Mouse (Mus musculus) heart, adult 11 months (tissue): ENCODE results near the gene Plk3.

ENCODE experiments used
- DNase-seq: peaks from one replicate; pipeline ENCODE4 v3.0.0; 2022

The Plk3 gene

DNA sequence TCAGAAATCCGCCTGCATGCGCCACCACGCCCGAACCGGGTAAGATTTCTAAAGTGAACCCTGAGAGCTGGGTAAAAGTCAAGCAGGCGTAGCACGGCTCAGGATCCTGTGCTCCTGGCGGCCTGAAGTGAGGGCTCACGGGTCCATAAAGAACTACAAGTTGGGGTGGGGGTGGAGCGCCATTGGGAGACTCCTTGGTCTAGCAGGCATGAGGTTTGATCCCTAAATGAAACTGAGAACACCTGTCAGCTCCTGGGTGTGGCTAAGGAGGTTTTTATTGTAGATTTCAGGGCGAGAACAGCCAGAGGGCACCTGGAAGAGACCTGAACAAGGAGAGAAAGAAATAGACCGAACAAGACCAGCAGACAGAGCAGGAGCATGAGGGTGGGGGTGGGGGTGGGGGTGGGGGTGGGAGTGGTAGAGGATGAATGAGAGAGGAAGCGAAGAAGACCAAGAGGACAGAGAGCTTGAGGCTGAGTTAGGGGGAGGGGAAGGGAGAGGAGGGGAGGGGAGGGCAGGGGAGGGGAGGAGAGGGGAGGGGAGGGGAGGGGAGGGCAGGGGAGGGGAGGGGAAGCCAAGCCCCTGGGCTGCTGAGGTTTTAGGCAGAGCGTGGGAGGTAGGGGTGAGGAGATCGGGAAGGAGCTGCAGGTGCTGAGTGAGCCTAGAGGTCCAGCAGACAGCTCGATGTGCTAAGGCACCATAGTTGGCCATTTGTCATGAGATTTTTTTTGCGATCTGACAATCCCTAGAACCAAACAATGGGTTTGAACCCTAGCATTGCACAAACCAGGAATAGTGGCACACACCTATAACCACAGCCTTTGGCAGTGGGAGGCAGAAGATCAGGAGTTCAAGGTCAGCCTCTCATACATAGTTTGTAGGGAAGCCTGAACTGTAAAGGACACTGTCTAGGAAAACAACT lies 4.8 kb upstream of the Plk3 start:
- DNase-seq, result no peak

DNA sequence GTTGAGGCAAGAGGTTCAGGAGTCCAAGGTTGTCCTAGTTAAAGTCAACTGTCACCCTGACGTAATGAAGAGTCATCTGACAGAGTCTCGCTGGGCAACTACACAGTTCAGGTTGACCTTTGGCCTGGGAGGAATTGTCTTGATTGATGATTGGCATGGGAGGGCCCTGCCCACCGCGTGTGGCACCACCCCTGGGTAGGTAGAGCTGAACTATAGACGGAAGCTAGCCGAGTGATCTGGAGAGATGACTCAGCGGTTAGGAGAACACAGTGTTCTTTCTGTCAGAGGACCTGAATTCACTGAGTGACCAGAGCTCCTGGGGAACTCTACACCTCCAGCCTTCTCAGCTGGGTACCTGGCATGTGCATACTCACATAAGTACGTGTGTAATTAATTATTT lies 2.3 kb upstream of the Plk3 start:
- no peak for DNase-seq

DNA sequence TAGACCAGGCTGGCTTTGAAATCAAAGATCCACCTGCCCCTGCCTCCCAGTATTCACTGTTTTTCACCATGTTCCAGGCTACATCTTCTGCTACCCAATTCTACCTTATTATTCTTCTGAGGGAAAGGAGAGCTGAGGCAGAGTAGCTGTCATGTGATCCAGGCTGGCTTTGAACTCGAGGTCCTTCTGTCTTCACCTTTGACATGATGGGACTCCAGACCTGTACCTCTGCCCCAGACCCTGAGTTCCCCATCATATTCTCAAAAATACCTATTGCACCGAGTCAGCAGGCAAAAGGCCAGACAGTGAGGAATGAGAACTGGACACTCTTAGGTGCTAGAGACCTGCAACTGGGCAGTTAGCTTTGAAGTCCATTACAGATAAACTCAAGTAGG lies 835 bp upstream of the Plk3 start:
- no peak for DNase-seq

DNA sequence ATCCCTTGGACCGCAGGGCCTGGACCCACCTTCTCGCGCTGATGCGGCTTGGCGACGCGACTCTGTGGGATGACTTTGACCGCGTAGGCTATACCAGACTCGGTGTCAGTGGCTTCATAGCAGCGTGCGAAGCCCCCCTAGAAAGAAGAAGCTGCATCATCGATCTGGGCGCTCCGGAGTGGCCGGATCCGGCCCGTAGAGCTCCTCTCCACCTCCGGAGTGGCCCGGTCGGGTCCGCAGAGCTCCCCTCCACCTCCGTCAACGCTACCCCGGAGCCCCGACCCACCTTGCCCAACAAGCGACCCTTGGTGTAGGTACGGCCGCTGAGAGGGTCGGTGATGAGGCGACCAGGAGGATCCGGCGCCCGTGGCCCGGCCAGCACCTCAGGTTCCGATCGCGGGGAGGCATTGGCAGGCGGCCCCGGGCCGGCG lies 382 bp downstream of the Plk3 start:
- no peak for DNase-seq

DNA sequence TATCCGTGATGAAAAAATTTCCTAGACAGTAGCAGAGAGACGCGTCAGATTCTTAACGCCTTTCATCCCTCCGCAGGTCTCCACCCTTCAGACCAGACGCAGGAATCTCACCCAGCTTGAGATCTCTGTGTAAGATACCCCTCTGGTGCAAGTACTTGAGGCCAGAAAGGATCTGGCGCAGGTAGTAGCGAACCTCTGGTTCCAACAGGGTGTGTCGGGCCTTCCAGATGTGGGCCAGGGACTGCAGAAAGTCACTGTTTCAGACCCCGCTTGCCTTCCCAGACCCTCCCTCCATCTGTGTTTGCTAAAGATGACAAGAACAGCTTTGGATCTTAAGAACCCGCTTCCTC lies 994 bp downstream of the Plk3 start:
- peak; percentile 93 for DNase-seq

DNA sequence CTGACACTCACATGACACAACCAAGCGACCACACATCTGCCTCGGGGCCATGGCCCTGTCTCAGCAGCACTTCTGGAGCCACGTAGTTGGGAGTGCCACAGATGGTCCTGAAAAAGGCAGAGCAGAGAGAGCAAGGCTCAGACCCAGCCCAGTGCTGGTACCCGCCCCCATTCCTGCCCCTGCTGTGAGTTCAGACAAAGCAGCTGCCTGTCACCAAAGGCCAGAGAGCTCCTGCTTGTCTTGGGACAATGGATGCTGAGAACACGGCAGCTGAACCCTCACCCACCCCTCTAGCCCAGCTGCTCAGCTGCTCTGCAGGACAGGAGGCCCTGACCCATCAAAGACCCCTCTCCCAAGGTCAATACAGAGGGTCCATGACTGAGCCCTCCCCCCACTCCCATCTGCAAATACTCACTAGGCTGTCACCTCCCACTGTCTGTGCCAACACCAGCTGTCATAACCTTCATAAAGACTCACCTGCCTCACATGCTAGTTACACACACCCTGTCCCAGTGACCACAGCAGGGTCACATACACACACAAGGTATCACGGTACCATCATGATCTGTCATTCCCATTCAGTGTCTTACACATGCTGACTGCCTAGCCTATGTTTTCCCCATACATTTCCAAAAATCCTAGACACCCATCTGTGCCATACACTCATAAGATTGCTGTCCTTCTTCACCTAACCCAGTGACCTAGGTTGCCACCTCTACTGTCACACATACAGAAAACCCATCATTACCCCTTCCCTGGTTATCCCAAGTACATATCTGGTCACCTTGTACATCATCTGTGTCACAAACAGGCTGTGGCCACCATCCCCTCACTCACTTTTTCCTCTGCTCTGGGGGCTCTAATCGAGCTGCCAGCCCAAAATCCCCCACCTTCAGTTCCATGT lies 1.6 kb downstream of the Plk3 start:
- DNase-seq, result peak; percentile 93

DNA sequence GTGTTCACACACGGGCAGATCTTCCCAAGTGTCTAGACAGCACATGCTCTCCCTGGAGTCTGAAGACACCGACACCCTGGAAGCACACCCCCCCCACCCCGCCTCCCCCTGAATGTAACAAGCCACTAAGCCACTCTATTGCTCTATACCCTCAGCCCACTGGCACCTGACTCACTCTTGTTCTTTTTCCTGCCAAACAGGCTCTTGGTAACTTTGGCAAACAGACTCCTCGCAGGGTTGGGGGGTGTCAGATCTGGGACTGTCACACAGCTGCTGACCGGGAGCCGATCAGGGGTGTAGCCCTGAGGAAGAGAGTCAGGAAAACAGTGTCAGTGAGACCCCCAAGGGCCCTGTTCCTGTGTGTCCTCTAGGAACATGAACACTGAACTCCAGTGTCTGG lies 2.6 kb downstream of the Plk3 start:
- no peak for DNase-seq

DNA sequence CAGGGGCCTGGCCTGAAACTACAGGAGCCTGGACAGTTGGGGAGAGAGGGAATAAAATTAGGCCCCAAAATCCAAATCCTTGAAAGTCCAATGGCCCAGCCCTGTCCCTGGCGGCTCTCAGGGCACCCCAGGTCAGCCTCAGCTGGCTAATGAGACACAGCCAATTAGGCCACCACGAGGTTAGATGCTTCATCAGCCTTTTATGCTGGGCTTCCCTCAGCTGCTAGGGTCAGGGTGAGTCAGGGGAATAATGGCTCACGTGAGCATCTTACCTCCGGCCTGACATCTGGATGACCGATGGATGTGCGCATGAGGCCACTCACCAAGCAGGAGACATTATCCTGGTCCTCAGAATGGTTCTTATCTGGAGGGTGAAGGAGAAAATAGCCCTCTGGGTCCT lies 3.0 kb downstream of the Plk3 start:
- DNase-seq, result no peak

DNA sequence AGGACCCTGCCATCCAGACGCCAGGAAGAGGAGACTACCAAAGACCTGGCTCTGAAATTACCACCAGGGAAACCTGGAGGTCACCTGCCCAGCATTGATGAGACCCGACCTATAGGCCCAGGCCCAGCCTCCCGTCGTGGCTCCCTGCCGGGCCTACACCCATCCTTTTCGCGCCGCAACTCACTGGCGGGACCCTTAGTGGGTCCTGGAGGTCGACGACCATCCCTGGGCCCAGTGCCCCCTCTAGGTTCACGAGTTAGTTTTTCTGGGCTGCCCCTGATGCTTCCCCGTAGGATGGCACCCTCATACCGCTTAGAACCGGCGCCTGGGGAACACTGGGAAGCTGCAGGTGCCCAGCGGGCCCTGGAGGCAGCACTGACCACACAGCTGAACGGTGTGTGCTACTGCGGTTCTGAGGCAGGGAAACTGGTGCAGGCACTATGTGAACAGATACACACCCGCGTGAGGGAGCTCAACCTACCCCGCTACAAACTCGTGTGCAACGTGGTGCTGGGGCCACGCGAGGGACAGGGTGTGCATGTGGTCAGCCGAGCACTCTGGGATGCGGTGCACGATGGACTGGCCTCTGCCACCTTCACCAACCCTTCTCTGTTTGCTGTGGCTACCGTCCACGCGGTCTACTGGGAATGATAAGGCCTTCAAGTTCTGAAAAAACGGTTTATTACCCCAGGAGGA lies 5.6 kb downstream of the Plk3 start:
- peak; percentile 94 for DNase-seq

DNA sequence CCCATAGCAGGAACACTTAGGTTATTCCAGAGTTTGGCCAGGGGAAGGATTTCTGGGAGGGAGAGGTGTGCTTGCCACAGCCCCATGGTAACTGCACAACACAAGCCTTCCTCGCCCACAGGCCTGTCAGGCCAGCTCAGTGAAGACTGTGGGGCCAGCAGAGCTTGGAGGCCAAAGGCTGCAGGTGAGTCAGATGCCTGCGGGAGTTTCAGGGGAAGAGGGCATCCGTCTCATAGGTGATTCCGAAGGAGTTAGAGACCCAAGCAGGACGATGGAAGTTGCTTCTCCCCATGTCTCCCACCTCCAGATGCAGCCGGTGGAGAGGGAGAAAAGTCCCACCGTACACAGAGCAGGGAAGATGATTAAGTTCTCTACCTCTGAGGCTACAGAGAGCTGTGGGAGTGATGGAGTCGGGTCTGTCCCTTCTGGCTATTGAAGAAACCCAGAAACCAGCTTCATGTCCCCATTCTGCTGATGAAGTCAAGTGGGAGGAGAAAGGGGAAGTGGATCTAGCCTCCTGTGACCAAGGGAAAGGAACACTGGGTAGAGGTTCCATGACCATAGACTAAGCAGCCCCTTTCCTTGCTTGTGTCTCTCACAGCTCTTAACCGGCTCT lies 7.0 kb downstream of the Plk3 start, which contains the start of gene Tctex1d4:
Tctex1d4 (plus strand) TSS at position 120 of the 616 bp plus-strand sequence.
- peak; percentile 95 for DNase-seq

DNA sequence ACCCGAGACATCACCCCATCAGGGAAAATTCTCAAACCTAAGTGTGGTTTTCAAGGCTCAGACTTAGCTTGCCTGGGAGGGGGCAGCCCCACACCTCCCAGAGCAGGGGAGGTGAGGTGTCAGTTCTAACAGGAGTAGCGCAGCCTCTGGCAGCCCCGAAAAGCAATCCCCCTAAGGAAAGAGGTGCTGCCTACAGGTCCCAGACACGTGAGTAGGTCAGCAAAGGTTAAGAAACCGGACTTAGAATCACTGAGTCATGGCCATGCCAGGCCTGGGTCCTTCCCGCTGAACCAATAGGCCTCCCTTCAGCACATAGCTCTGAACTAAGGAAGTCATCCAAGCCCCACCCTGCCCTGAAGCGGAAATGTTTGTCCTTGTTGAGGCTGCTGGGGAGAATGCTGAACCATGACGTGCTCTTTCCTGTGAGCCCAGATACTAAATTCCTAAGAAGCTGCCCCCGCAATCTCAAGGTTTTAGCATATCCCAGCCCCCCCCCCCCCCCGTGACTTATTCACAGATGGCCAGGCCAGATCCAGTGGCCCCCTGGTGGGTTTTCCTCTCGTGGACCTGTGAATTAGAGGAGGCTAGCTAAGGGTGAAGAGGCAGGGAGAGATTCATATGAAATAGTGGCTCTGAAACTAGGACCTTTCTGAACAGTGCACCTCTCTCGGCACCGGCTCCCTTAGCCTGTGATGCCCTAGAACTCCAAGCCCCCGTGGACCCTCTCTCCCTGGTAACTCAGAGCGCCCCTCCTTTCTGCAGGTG lies 7.7 kb downstream of the Plk3 start:
- DNase-seq, result peak; percentile 100

DNA sequence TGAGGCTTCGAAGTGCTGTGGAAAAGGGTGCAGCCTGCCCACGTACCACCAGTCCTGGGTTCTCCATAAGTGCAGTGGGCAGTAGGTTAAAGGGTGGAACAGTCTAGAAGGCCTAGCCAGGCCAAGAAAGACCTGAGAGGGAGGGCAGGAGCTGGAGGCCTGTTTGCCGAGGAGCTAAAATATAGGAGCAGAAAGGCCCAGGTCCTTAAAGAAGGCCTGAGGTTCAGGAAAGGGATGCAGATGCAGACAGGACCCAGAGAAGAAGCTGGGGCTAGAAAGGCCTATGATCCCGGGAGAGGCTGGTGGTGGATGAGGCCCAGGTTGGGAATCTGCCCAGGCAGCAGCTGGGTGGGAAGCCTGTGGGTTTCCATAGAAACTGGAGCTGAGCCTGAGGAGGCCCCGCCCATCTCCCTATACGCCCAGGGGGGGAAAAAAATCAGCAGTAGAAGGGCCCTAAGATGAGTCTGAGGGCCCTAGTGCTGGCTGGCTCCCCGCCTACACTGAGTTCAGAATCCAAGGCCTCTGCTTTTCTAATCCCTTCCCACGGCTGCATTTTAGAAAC lies 8.3 kb downstream of the Plk3 start, which contains the start of gene Btbd19:
Btbd19 (minus strand) TSS at position 378 of the 562 bp plus-strand sequence.
- peak; percentile 99 for DNase-seq

DNA sequence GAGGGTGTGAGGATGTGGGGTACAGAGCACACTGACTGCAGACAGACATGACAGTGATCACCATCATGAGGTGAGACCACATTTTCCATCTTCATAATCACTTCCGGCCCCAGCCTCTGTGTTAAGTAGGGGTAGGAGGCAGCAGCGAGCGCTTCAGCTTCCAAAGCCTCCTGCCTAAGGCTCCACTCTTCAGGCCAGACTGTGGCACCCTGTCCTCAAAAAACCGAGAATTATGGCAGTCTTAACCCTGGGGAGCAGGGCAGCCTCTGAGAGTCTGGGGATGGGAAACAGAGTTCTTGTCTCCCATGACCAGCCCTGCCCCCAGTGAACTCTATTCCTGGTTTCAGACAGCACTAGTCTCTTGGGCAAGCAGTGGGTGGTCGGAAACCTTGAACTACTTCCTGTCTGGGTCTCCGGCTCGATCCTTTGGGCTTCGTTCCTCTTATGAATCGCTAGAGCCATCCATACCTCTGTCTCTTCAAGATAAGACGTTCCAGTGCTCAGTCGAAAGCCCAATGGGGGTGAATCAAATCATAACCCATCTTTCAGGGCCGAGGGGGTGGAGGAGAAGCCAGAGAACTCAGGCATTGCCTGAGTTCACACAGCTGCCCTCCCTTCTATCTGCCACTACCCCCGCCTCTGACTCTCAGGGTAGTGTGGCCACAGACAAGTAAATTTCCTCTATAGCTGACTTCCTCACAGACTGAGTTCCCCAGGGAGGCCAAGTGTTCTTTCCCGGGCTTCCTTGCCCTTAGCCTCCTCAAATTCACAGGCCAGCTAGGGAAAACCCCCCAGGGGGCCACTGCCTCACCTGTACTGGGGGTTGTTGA lies 9.0 kb downstream of the Plk3 start:
- peak; percentile 98 for DNase-seq

DNA sequence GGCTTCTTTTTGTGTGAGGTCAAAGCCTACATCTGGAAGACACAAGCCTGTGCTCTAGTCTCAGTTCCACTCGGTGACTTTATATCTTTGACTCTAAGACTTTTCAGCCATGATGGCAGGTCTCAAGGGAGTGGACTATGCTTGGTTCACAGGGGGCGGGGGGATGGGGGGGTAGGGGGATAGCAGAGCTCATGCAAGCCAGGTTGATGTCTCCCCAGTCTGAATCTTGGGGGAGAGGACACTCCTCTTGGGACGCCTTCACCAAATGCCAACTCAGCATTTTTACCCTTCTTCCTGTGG lies 9.6 kb downstream of the Plk3 start:
- DNase-seq, result peak; percentile 91

DNA sequence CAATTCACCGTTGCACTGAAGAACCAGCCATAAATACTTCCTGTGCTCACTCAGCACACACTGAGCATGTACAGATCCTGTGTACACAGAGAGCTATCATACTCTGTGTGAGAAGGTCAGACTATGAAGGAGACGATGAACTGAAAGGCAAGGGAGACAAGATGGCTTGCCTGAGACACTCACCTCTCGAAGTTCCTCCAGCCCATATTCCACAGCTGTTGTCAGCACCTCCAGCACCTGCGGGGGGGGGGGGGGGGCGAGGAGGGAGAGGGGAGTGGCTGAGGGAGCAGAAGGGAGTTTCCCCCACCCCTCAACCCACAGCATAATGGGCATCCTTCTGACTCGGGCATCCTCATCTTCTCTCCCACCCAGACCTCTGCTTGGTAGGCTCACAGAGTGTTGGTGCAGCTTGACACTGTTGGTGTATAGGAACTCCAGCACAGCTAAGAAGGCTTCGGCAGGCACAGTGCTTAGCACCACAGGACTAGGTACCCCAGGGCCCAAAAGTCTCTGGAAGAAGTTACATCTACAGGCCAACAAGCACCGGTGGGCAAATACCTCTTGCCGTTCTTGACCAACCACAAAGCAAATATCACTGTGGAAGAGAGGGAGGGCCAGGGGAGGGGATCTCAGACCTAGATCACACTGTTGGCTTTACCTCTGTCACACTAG lies 10.1 kb downstream of the Plk3 start:
- DNase-seq, result peak; percentile 91

DNA sequence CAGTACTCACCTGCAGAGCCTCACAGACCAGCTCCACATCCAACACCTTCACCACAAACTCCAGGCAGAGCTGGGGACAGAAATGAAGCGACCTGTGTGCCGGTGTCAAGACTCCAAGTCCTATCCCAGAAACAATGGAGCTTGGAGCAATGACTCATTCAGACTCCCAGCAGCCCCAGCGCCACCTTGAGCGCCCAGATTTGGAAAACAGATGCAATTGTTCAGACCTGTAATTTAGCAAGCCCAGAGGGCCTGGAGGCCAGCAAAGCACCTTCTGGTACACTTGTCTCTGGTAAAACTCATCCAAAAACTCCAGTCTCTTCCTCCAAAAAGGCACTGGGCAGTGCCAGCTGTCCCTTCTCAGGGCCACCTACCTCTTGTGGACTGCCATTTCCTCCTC lies 11.6 kb downstream of the Plk3 start:
- DNase-seq, result peak; percentile 95

DNA sequence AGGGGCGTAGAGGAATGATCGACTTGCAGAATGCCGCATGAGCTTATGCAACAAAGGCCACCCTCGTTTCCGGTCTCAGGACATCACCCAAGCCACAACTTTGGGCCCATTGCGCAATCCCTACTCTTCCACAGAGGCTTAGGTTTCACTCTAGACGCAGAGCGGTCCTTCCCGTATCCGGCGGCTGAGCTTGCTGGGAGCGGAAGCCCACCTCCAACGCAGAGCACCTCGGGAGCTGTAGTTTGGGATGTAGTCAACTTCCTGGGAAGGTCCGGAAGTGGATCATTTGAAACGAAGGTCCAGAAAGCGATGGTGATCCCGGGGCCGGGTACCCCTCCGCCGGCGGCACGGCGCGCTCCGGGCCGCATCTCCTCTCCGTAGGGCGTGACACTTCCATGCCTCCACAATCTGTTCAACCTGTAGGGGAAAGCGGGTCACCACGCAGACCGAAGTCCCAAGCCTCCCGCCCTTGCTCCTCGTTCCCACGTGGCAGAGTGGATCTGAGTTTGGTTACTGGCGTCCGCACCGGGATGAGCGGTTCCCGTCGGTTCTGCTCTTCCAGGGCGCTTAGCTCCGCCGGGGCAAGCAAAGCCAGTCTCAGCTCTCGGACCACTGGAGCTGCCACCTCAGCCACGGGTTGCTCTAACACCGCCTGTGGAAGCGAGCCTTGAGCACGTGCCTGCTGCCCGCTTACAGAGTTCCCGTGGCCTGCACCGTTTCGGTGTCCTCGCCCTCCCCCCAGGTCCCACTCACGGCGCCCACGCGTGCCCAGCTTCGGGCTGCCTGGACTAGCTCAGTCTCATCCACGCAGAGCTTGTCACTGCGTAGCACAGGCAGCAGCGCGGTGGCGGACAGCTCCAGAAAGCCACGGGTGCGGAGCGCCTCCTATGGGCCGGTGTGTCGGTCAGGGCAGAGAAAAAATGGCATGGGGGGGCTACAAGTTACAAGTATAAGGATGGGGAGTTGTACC lies 13.0 kb downstream of the Plk3 start:
- peak; percentile 100 for DNase-seq

DNA sequence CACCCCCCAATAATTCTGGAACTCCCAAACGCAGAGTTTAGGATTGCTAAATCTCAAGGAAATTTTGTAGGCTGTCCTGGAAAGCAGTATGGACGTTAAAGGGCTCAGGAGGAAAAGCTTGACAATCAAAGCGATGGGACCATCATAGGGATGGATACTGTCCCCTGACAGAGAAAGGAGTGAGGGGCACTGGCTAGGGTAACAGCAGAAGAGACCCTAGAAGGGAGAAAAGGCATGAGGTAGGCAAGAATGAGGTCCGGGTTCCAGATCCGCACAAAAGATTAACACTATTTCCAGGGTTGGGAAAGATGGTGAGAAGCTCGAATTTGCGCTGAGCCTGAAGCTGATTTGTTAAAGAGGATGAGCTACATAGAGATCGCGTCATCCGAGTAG lies 13.7 kb downstream of the Plk3 start:
- DNase-seq, result no peak

DNA sequence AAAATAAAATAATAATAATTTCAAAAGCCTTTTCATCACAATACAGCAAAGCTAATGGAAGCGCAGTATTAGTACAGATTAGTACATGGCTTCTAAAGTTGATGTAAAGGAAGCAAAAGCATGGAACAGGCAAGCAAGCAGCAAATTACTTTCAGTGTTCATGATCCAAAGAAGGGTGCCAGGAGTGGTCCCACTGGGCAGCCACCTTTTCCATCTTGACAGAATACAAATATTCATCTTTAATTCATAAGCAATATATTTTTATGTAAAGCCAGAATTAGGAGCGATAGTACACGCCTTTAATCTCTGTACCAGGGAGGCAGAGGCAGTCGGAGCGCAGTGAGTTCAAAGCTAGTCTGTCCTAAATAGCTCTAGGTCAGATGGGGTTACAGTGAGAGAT lies 14.1 kb downstream of the Plk3 start:
- no peak for DNase-seq
